Mouse (Mus musculus) forebrain, embryonic 11.5 days (tissue): ENCODE measurements around the gene Sctr. TPM values are rescaled to one million over a fixed set of nuclear protein-coding genes. Genes with fewer than 3 reads are reported as not detected.

Experiments used
- ATAC-seq: fragments of 200-750 bp; cut with Nextera tagmentation; replicated peaks from 2 replicates; pipeline ENCODE4 v1.8.0; 2017; ENCODE audit warnings: moderate TSS enrichment; ENCODE audit not compliant: low FRiP score
- DNase-seq: peaks from one replicate; pipeline ENCODE4 v3.0.0-alpha.2; 2017; ENCODE audit warnings: low spot score
- H3K27ac ChIP-seq: fragments of 300-500 bp; sonication (generic); 2 replicates; pipeline ENCODE4 v1.5.1; 2014; ENCODE audit warnings: low read depth, low read length
- H3K27me3 ChIP-seq: fragments of 300-500 bp; sonication (generic); 2 replicates; pipeline ENCODE4 v1.6.1; 2014; ENCODE audit warnings: mild to moderate bottlenecking, low read length, mixed read lengths; ENCODE audit not compliant: control insufficient read depth, insufficient read depth
- H3K36me3 ChIP-seq: fragments of 300-500 bp; sonication (generic); 2 replicates; pipeline ENCODE4 v1.6.1; 2014; ENCODE audit warnings: mild to moderate bottlenecking, low read length, moderate library complexity, mixed read lengths; ENCODE audit not compliant: control insufficient read depth, insufficient read depth
- H3K4me1 ChIP-seq: fragments of 300-500 bp; sonication (generic); replicated peaks from 2 replicates; pipeline ENCODE4 v1.6.1; 2014; ENCODE audit warnings: low read length, mixed read lengths; ENCODE audit not compliant: control insufficient read depth, insufficient read depth
- H3K4me2 ChIP-seq: fragments of 300-500 bp; sonication (generic); 2 replicates; pipeline ENCODE4 v1.6.1; 2014; ENCODE audit warnings: low read depth, mild to moderate bottlenecking, low read length, moderate library complexity, mixed read lengths; ENCODE audit not compliant: severe bottlenecking
- H3K4me3 ChIP-seq: fragments of 300-500 bp; sonication (generic); 2 replicates; pipeline ENCODE4 v1.5.1; 2014; ENCODE audit warnings: low read depth, low read length
- H3K9ac ChIP-seq: fragments of 300-500 bp; sonication (generic); 2 replicates; pipeline ENCODE4 v1.6.1; 2014; ENCODE audit warnings: low read length
- H3K9me3 ChIP-seq: fragments of 300-500 bp; sonication (generic); 2 replicates; pipeline ENCODE4 v1.6.1; 2016; ENCODE audit warnings: low read length, mixed read lengths; ENCODE audit not compliant: control insufficient read depth
- WGBS: fragments of 180-500 bp; shearing (Covaris S2); extraction: QIAGEN DNeasy Blood & Tissue Kit; methylation state at CpG from one replicate; pipeline ENCODE4 v1.1.7; 2014; 5-methylcytosine and 5-hydroxymethylcytosine counted together
- polyA plus RNA-seq: library from polyadenylated mRNA; unstranded; fragments of >200 nt; fragmentation: Nextera tagmentation; extraction: Ambion mirVana; gene quantifications from 2 replicates; pipeline ENCODE4 v1.2.1, GENCODE M21; 2014

Sctr gene
- polyA plus RNA-seq, 1 experiment from 2014 or later = 0.29 TPM

DNA sequence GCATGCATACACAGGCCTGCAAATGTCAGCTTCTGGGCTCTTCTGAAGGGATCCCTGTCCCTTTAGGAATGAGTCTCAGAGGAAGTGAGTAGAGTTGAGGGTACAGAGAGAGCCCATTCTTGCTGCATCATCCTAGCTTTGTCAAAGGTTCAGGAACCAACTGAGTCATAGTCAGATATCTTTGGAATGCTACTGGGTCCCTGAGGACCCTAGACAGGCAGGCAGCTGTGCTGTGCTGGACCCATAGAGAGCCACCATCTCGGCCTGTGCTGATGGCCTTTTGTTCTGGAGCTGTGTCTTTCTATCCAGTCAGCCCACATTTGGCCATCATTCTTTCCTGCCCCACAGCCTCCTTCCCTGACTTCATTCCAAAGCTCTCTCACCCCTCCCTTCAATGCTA is 28.1 kb downstream of the Sctr start:
- Histone ChIP-seq H3K9ac (no peak overlapping the region), H3K4me1 (no peaks in the 10 kb centered on the region), H3K36me3 (no peaks in the 10 kb centered on the region), H3K27me3 (no peaks in the 10 kb centered on the region), H3K27ac (no peak overlapping the region), H3K4me3 (no peak overlapping the region), H3K9me3 (no peaks in the 10 kb centered on the region), H3K4me2 (no peak overlapping the region)
- WGBS = 68% methylated on average over 1 of the region's 1 CpGs
- DNase-seq (no peak), ATAC-seq (no peak)

DNA sequence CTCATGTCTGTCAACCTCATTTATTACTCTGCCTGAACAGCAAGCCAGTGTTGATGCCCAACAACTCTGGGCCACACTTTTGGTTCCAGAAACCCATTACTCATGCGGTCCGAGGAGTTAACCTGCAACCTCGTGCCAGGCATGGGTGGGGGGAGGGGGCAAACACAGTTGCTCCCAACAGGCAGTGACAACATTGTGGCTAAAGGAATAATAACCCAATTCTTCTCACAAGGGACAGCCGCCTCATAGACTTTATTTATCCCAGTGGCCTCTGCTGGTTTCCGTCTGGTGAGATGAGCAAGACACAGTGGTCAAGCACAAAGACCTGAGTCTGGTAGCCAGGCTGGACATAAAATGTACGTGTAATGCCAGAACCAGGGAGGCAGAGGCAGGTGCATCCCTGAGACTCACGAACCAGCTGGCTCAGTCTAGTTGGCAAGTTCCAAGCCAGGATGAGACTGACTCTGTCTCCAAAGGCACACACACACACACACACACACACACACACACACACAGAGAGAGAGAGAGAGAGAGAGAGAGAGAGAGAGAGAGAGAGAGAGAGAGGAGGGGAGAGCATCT is 28.9 kb downstream of the Sctr start:
- ATAC-seq = no peak
- 85% methylated on average over 7 of the region's 7 CpGs for WGBS

GRCm38 (mm10) chr1:120037021-120037683 is 30.5 kb downstream of the Sctr start:
- Histone ChIP-seq H3K27ac (no peak overlapping the region), H3K4me2 (no peak overlapping the region), H3K9me3 (no peaks in the 10 kb centered on the region), H3K4me1 (no peaks in the 10 kb centered on the region), H3K27me3 (no peaks in the 10 kb centered on the region), H3K36me3 (no peaks in the 10 kb centered on the region), H3K9ac (no peak overlapping the region), H3K4me3 (no peak overlapping the region)
- DNase-seq (no peak), ATAC-seq (no peak)
- WGBS = 82% methylated on average over 9 of the region's 9 CpGs

More for the DNA sequence above, 28.9 kb downstream of the Sctr start:
- no peaks in the 10 kb centered on the region for H3K4me1 ChIP-seq
- no peak for DNase-seq
- H3K27me3 ChIP-seq = no peaks in the 10 kb centered on the region
- no peak overlapping the region for H3K4me2 ChIP-seq
- H3K4me3 ChIP-seq = no peak overlapping the region
- H3K9ac ChIP-seq = no peak overlapping the region
- no peak overlapping the region for H3K27ac ChIP-seq
- no peaks in the 10 kb centered on the region for H3K9me3 ChIP-seq
- no peaks in the 10 kb centered on the region for H3K36me3 ChIP-seq

GRCm38 (mm10) chr1:120038594-120038993 is 31.9 kb downstream of the Sctr start:
- no peaks in the 10 kb centered on the region for H3K36me3 ChIP-seq
- H3K27ac ChIP-seq = no peak overlapping the region
- DNase-seq = no peak
- H3K4me2 ChIP-seq = no peak overlapping the region
- no peaks in the 10 kb centered on the region for H3K9me3 ChIP-seq
- ATAC-seq = no peak
- no peak overlapping the region for H3K4me3 ChIP-seq
- H3K9ac ChIP-seq = no peak overlapping the region
- 85% methylated on average over 9 of the region's 9 CpGs for WGBS
- no peaks in the 10 kb centered on the region for H3K4me1 ChIP-seq
- H3K27me3 ChIP-seq = no peaks in the 10 kb centered on the region

DNA sequence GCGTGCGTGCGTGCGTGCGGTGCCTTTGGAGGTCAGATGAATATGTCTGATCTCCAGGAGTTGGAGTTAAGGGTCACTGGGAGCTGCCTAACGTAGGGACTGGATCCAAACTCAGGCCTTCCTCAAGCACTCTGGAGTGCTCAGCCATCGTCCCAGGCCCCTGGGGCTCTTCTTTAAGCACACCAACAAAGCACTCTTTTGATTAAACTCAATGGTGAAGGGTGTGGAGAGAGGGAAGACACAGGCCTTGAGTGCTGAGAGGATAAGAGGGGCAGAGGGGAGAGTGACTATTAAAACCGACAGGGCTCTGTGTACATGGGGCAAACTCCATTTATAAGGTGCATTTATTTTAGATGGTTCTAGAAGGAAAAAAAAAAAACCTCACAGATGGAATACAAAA is 35.7 kb downstream of the Sctr start:
- no peak for DNase-seq
- H3K27ac ChIP-seq = no peak overlapping the region
- no peaks in the 10 kb centered on the region for H3K36me3 ChIP-seq
- H3K27me3 ChIP-seq = no peaks in the 10 kb centered on the region
- no peak for ATAC-seq
- WGBS = 70% methylated on average over 8 of the region's 8 CpGs
- H3K9me3 ChIP-seq = no peaks in the 10 kb centered on the region
- H3K4me2 ChIP-seq = no peak overlapping the region
- no peak overlapping the region for H3K4me3 ChIP-seq
- H3K9ac ChIP-seq = no peak overlapping the region
- no peaks in the 10 kb centered on the region for H3K4me1 ChIP-seq

GRCm38 (mm10) chr1:120044584-120044983 is 37.9 kb downstream of the Sctr start:
- Histone ChIP-seq H3K4me1 (no peaks in the 10 kb centered on the region), H3K9ac (no peak overlapping the region), H3K27me3 (no peaks in the 10 kb centered on the region), H3K4me2 (no peak overlapping the region), H3K4me3 (no peak overlapping the region), H3K9me3 (no peaks in the 10 kb centered on the region), H3K36me3 (no peaks in the 10 kb centered on the region), H3K27ac (no peak overlapping the region)
- WGBS = 89% methylated on average over 16 of the region's 16 CpGs
- DNase-seq = no peak
- ATAC-seq = no peak

DNA sequence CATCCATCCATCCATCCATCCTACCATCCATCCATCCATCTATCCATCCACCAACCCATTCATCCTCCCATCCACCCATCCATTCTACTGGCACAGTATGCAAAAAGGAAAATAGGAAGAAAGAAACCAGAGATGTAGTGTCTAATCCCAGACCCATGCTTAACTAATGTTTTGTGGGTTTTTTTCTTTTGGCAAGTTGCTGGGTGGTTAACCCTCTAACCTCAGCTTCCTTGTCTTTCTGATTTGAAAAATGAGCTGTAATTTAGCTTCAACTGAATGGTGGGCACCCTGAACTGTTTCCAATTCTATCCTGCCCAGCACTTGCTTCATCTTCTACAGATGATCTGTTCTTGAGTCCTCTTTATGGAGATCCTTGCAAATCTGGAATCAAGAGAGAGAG is 40.6 kb downstream of the Sctr start:
- Histone ChIP-seq H3K9ac (no peak overlapping the region), H3K9me3 (no peaks in the 10 kb centered on the region), H3K27me3 (no peaks in the 10 kb centered on the region), H3K4me2 (no peak overlapping the region), H3K4me3 (no peak overlapping the region), H3K4me1 (no peaks in the 10 kb centered on the region), H3K36me3 (no peaks in the 10 kb centered on the region), H3K27ac (no peak overlapping the region)
- DNase-seq = no peak
- no peak for ATAC-seq

DNA sequence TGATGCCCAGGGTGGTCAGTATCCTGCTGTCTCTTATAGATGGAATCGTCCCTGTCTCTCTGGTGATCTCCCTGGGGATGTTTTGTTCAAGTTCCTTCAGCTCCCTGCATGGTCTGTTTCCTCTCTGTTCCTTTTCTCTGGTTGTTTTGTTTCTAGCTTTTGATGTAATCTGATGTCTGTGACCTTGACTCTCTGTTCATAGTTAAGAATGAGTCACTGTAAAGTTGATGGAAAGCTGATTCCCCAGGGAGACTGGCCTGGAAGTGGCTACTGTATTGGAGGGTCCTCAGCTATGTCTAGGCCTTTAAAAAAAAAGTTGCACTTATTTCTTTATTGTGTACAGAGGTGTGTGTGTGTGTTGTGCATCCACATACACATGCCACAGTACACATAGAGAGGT is 44.4 kb downstream of the Sctr start:
- WGBS = 31% methylated on average over 1 of the region's 1 CpGs
- DNase-seq (no peak), ATAC-seq (no peak)
- Histone ChIP-seq H3K9ac (no peak overlapping the region), H3K4me2 (no peak overlapping the region), H3K9me3 (no peaks in the 10 kb centered on the region), H3K27ac (no peak overlapping the region), H3K27me3 (no peaks in the 10 kb centered on the region), H3K4me3 (no peak overlapping the region), H3K4me1 (no peaks in the 10 kb centered on the region), H3K36me3 (no peaks in the 10 kb centered on the region)

- Histone ChIP-seq H3K36me3 (no peaks in the 10 kb centered on the region), H3K4me3 (no peak overlapping the region), H3K9me3 (no peaks in the 10 kb centered on the region), H3K9ac (no peak overlapping the region), H3K4me2 (no peak overlapping the region), H3K4me1 (no peaks in the 10 kb centered on the region), H3K27me3 (no peaks in the 10 kb centered on the region), H3K27ac (no peak overlapping the region)
- ATAC-seq (no peak), DNase-seq (no peak)
- 90% methylated on average over 6 of the region's 6 CpGs for WGBS
These were observed 48.3 kb downstream of the Sctr start for GRCm38 (mm10) chr1:120054997-120055396.
